Mouse (Mus musculus): ENCODE data around the gene Adgrb3. TPM values are rescaled to one million over a fixed set of nuclear protein-coding genes. Genes with fewer than 3 reads are reported as not detected.

Gene Adgrb3
- polyA plus RNA-seq, 1 experiment from 2014 or later = 0.89 TPM

DNA sequence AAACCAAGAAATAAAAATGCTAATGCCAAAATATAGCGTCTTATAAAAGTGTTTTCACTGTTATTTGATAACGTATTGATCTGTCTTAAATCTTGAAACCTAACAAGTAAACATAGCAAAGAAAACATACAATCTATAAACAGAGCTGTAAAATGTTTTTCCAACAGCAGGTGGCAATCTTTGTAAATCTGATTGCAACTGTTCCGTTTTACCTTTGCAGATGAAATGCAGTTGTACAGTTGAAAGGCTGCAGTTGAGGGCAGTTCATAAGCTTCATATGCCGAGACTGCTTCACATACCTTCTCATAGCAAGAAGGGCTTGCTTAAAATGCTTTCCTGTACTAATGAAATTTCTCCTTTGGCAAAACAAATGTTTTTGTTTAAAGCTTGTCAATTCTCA is 302.5 kb downstream of the Adgrb3 start:
- H3K9me3 ChIP-seq (replicated peaks; ENCODE audit: control insufficient read depth, low read length) = no peaks in the 10 kb centered on the region
- H3K4me1 ChIP-seq (ENCODE audit: control insufficient read depth, insufficient read depth, low read length) = no peaks in the 10 kb centered on the region
- no peak for ATAC-seq (replicated peaks; ENCODE audit: insufficient number of reproducible peaks, low FRiP score, low TSS enrichment)
- no peak overlapping the region for H3K4me2 ChIP-seq
- H3K36me3 ChIP-seq (ENCODE audit: control insufficient read depth, insufficient read depth, low read length) = no peaks in the 10 kb centered on the region
- no peak overlapping the region for H3K9ac ChIP-seq (ENCODE audit: low read depth, low read length)
- no peak overlapping the region for H3K4me3 ChIP-seq (ENCODE audit: low read depth, low read length)
- H3K27ac ChIP-seq (ENCODE audit: low read depth, low read length) = no peak overlapping the region
- 59% methylated on average over 4 of the region's 4 CpGs for WGBS (ENCODE audit: insufficient replicate concordance)
- no peaks in the 10 kb centered on the region for H3K27me3 ChIP-seq (ENCODE audit: control insufficient read depth, insufficient read depth, low read length)

GRCm38 (mm10) chr1:25510321-25511055 is 319.0 kb downstream of the Adgrb3 start:
- no peak for ATAC-seq (replicated peaks; ENCODE audit: insufficient number of reproducible peaks, low FRiP score, low TSS enrichment)
- 49% methylated on average over 10 of the region's 10 CpGs for WGBS (ENCODE audit: insufficient replicate concordance)
- Histone ChIP-seq H3K4me2 (no peak overlapping the region), H3K27ac (ENCODE audit: low read depth, low read length) (no peak overlapping the region), H3K4me1 (ENCODE audit: control insufficient read depth, insufficient read depth, low read length) (no peaks in the 10 kb centered on the region), H3K9ac (ENCODE audit: low read depth, low read length) (no peak overlapping the region), H3K27me3 (ENCODE audit: control insufficient read depth, insufficient read depth, low read length) (no peaks in the 10 kb centered on the region), H3K36me3 (ENCODE audit: control insufficient read depth, insufficient read depth, low read length) (no peaks in the 10 kb centered on the region), H3K9me3 (replicated peaks; ENCODE audit: control insufficient read depth, low read length) (no peaks in the 10 kb centered on the region), H3K4me3 (ENCODE audit: low read depth, low read length) (no peak overlapping the region)

DNA sequence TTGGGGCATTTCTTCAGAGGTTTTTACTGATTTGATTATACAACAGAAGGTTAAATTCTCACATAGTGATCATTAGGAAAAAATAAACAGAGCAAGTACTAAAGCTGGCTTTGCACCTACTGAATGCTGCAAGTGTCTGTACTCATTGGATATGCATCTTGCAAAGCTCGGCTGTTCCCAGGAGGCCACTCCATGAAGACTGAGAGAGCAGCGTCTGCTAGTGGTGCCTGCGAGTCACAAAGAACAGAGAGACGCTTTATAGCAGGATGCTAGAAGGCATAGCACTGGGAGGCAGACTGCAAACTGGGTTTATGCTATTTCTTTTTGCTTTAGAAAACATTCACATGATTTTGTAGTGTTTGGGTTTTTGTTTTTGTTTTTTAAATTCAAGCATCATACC is 325.2 kb downstream of the Adgrb3 start:
- Histone ChIP-seq H3K36me3 (ENCODE audit: control insufficient read depth, insufficient read depth, low read length) (no peaks in the 10 kb centered on the region), H3K9ac (ENCODE audit: low read depth, low read length) (no peak overlapping the region), H3K4me2 (no peak overlapping the region), H3K9me3 (replicated peaks; ENCODE audit: control insufficient read depth, low read length) (no peaks in the 10 kb centered on the region), H3K27ac (ENCODE audit: low read depth, low read length) (no peak overlapping the region), H3K4me3 (ENCODE audit: low read depth, low read length) (no peak overlapping the region), H3K4me1 (ENCODE audit: control insufficient read depth, insufficient read depth, low read length) (no peaks in the 10 kb centered on the region), H3K27me3 (ENCODE audit: control insufficient read depth, insufficient read depth, low read length) (no peaks in the 10 kb centered on the region)
- ATAC-seq (replicated peaks; ENCODE audit: insufficient number of reproducible peaks, low FRiP score, low TSS enrichment) = no peak
- 21% methylated on average over 4 of the region's 4 CpGs for WGBS (ENCODE audit: insufficient replicate concordance)

DNA sequence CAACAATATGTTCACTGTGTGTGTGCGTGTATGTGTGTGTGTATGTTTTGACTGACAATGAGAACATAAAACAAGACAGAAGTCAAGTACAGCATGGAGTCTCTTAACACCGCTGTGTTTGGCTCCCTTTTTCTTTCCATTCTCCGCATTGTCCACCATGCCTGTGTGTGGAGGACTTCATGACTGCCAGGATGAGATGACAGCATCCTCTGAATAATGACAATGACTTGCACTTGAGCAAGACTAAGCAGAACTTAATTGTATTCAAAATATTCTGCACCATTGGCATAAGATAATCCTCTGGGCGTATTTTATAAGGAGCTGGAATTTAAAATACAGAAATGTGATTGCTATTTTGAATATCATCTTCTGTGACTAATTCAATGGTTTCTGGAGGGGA is 326.0 kb downstream of the Adgrb3 start:
- H3K27me3 ChIP-seq (ENCODE audit: control insufficient read depth, insufficient read depth, low read length) = no peaks in the 10 kb centered on the region
- no peak overlapping the region for H3K4me3 ChIP-seq (ENCODE audit: low read depth, low read length)
- ATAC-seq (replicated peaks; ENCODE audit: insufficient number of reproducible peaks, low FRiP score, low TSS enrichment) = no peak
- H3K4me2 ChIP-seq = no peak overlapping the region
- no peaks in the 10 kb centered on the region for H3K36me3 ChIP-seq (ENCODE audit: control insufficient read depth, insufficient read depth, low read length)
- H3K9ac ChIP-seq (ENCODE audit: low read depth, low read length) = no peak overlapping the region
- 77% methylated on average over 4 of the region's 4 CpGs for WGBS (ENCODE audit: insufficient replicate concordance)
- H3K27ac ChIP-seq (ENCODE audit: low read depth, low read length) = no peak overlapping the region
- no peaks in the 10 kb centered on the region for H3K9me3 ChIP-seq (replicated peaks; ENCODE audit: control insufficient read depth, low read length)
- H3K4me1 ChIP-seq (ENCODE audit: control insufficient read depth, insufficient read depth, low read length) = no peaks in the 10 kb centered on the region

- Histone ChIP-seq H3K9ac (ENCODE audit: low read depth, low read length) (no peak overlapping the region), H3K4me3 (ENCODE audit: low read depth, low read length) (no peak overlapping the region), H3K9me3 (replicated peaks; ENCODE audit: control insufficient read depth, low read length) (no peaks in the 10 kb centered on the region), H3K27me3 (ENCODE audit: control insufficient read depth, insufficient read depth, low read length) (no peaks in the 10 kb centered on the region), H3K27ac (ENCODE audit: low read depth, low read length) (no peak overlapping the region), H3K4me1 (ENCODE audit: control insufficient read depth, insufficient read depth, low read length) (no peaks in the 10 kb centered on the region), H3K36me3 (ENCODE audit: control insufficient read depth, insufficient read depth, low read length) (no peaks in the 10 kb centered on the region), H3K4me2 (no peak overlapping the region)
- no peak for ATAC-seq (replicated peaks; ENCODE audit: insufficient number of reproducible peaks, low FRiP score, low TSS enrichment)
- 70% methylated on average over 3 of the region's 3 CpGs for WGBS (ENCODE audit: insufficient replicate concordance)
Observed at GRCm38 (mm10) chr1:25495202-25495914, 334.1 kb downstream of the Adgrb3 start.

DNA sequence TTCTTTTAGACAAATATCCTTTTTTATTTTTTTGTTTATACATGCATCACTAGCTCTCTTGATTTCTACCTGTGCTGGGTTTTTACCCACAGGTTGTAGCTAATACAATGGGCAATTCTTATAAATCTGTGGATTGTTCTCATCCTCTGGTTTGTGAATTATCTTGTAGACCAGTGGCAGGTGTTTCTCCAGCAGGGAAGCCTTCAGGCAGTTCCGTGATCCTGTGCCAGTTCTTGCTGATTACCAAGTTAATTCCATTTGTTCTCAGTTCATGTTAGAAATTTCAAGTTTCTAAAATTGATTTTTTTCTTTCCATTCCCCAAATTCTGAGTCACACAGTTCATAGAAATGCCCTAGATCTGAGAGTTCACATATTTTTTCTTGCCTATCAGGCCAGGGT is 338.0 kb downstream of the Adgrb3 start:
- Histone ChIP-seq H3K4me3 (ENCODE audit: low read depth, low read length) (no peak overlapping the region), H3K9ac (ENCODE audit: low read depth, low read length) (no peak overlapping the region), H3K4me1 (ENCODE audit: control insufficient read depth, insufficient read depth, low read length) (no peaks in the 10 kb centered on the region), H3K27ac (ENCODE audit: low read depth, low read length) (no peak overlapping the region), H3K27me3 (ENCODE audit: control insufficient read depth, insufficient read depth, low read length) (no peaks in the 10 kb centered on the region), H3K36me3 (ENCODE audit: control insufficient read depth, insufficient read depth, low read length) (no peaks in the 10 kb centered on the region), H3K9me3 (replicated peaks; ENCODE audit: control insufficient read depth, low read length) (no peaks in the 10 kb centered on the region), H3K4me2 (no peak overlapping the region)
- no peak for ATAC-seq (replicated peaks; ENCODE audit: insufficient number of reproducible peaks, low FRiP score, low TSS enrichment)
- WGBS (ENCODE audit: insufficient replicate concordance) = 75% methylated on average over 1 of the region's 1 CpGs

DNA sequence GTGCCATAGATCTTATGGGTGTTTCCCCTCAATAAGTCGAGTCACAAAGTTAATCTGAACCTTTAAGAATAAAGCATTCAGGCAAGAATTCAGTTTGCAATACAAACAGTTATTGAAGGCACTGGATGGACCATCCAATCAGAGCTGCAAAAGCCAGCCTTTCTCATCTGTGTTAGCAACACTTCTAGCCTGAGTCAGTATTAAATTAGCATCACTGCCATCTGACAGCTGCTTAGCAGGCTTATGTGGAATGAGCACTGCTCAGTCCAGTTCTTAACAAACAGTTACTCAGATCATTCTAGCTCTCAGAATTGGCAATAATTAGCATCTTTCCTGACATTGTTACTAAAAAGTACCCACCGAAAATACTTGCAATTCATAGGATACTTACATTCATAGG is 339.3 kb downstream of the Adgrb3 start:
- Histone ChIP-seq H3K36me3 (ENCODE audit: control insufficient read depth, insufficient read depth, low read length) (no peaks in the 10 kb centered on the region), H3K27ac (ENCODE audit: low read depth, low read length) (no peak overlapping the region), H3K4me1 (ENCODE audit: control insufficient read depth, insufficient read depth, low read length) (no peaks in the 10 kb centered on the region), H3K9ac (ENCODE audit: low read depth, low read length) (no peak overlapping the region), H3K9me3 (replicated peaks; ENCODE audit: control insufficient read depth, low read length) (no peaks in the 10 kb centered on the region), H3K4me3 (ENCODE audit: low read depth, low read length) (no peak overlapping the region), H3K27me3 (ENCODE audit: control insufficient read depth, insufficient read depth, low read length) (no peaks in the 10 kb centered on the region), H3K4me2 (no peak overlapping the region)
- whole genome bisulfite sequencing (ENCODE audit: insufficient replicate concordance) = 59% methylated on average over 2 of the region's 2 CpGs
- ATAC-seq (replicated peaks; ENCODE audit: insufficient number of reproducible peaks, low FRiP score, low TSS enrichment) = no peak

DNA sequence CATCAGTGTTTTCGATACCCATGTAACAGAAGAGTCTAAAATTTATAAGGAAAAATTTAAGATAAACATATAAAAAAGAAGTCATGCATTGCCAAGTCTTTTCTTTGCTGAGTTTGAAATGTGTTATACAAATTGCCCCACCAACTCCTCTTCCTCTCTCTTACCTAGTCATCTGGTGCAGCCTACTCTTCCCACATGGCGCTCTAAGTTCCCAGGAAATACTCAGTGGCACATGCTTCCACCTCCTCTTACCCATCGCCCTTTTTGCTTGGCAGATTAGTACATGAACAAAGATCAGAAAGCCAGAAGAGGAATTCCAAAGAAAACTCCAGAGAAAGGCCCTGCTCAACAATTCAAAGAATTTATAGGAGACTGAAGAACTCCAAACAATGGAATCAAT is 353.8 kb downstream of the Adgrb3 start:
- H3K9ac ChIP-seq (ENCODE audit: low read depth, low read length) = no peak overlapping the region
- H3K4me1 ChIP-seq (ENCODE audit: control insufficient read depth, insufficient read depth, low read length) = no peaks in the 10 kb centered on the region
- no peak overlapping the region for H3K4me3 ChIP-seq (ENCODE audit: low read depth, low read length)
- ATAC-seq (replicated peaks; ENCODE audit: insufficient number of reproducible peaks, low FRiP score, low TSS enrichment) = no peak
- no peaks in the 10 kb centered on the region for H3K27me3 ChIP-seq (ENCODE audit: control insufficient read depth, insufficient read depth, low read length)
- WGBS (ENCODE audit: insufficient replicate concordance) = 83% methylated on average over 3 of the region's 3 CpGs
- H3K9me3 ChIP-seq (replicated peaks; ENCODE audit: control insufficient read depth, low read length) = no peaks in the 10 kb centered on the region
- no peaks in the 10 kb centered on the region for H3K36me3 ChIP-seq (ENCODE audit: control insufficient read depth, insufficient read depth, low read length)
- H3K4me2 ChIP-seq = no peak overlapping the region
- no peak overlapping the region for H3K27ac ChIP-seq (ENCODE audit: low read depth, low read length)

DNA sequence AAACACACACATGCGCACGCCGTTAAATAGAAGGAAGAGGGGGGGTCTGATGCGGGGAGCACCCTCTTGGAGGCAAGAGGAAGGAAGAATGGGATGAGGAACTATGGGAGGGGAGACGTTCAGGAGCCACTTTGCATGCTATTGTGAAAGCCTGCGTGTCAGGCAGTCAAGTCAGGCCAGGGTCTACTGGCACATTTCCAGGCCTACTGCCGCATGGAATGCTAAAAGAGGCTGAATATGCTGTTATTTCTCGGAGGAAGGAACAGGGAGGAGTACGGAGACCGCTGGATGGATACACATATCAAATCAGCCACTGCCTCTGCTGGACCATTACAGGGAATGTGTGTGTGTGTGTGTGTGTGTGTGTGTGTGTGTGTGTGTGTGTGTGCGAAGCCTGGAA is 355.0 kb downstream of the Adgrb3 start:
- Histone ChIP-seq H3K4me2 (no peak overlapping the region), H3K36me3 (ENCODE audit: control insufficient read depth, insufficient read depth, low read length) (no peaks in the 10 kb centered on the region), H3K27me3 (ENCODE audit: control insufficient read depth, insufficient read depth, low read length) (no peaks in the 10 kb centered on the region), H3K9me3 (replicated peaks; ENCODE audit: control insufficient read depth, low read length) (no peaks in the 10 kb centered on the region), H3K27ac (ENCODE audit: low read depth, low read length) (no peak overlapping the region), H3K4me3 (ENCODE audit: low read depth, low read length) (no peak overlapping the region), H3K9ac (ENCODE audit: low read depth, low read length) (no peak overlapping the region), H3K4me1 (ENCODE audit: control insufficient read depth, insufficient read depth, low read length) (no peaks in the 10 kb centered on the region)
- WGBS (ENCODE audit: insufficient replicate concordance) = 75% methylated on average over 11 of the region's 11 CpGs
- ATAC-seq (replicated peaks; ENCODE audit: insufficient number of reproducible peaks, low FRiP score, low TSS enrichment) = no peak

Measured in heart, embryonic 11.5 days (tissue).